Mouse (Mus musculus) heart, adult 8-10 months (tissue): ENCODE results near the gene Trp53bp2. TPM values are rescaled to one million over a fixed set of nuclear protein-coding genes. Genes with fewer than 3 reads are reported as not detected.

ENCODE experiments used
- DNase-seq: peaks from one replicate; pipeline ENCODE4 v3.0.0; 2022; ENCODE audit warnings: low spot score
- total RNA-seq, 4 experiments: library from RNA; stranded (reverse); gene quantifications; 2 replicates each; pipeline ENCODE4 v1.2.4; 2022

The Trp53bp2 gene
- total RNA-seq, 4 experiments from 2014 or later, result 9.7 to 11.2 (median 10.5) TPM

- DNase-seq, result peak; percentile 71
Measured at GRCm38 (mm10) chr1:182500224-182500623, 91.3 kb downstream of the Trp53bp2 start.

- no peak for DNase-seq
Measured at GRCm38 (mm10) chr1:182500843-182501242, 91.9 kb downstream of the Trp53bp2 start.

- DNase-seq, result no peak
Measured at GRCm38 (mm10) chr1:182501815-182502405, 92.9 kb downstream of the Trp53bp2 start.

- DNase-seq, result no peak
Measured at GRCm38 (mm10) chr1:182502491-182503050, 93.6 kb downstream of the Trp53bp2 start.

- DNase-seq, result no peak
Measured at GRCm38 (mm10) chr1:182503206-182503900, 94.4 kb downstream of the Trp53bp2 start.

GRCm38 (mm10) chr1:182504223-182504622, 95.3 kb downstream of the Trp53bp2 start:
- DNase-seq, result peak; percentile 78

GRCm38 (mm10) chr1:182505291-182505690, 96.3 kb downstream of the Trp53bp2 start:
- DNase-seq, result no peak

- DNase-seq, result peak; percentile 86
Measured at GRCm38 (mm10) chr1:182506229-182506986, 97.4 kb downstream of the Trp53bp2 start.

- no peak for DNase-seq
Measured at GRCm38 (mm10) chr1:182509110-182509797, 100.3 kb downstream of the Trp53bp2 start.

GRCm38 (mm10) chr1:182511073-182511472, 102.1 kb downstream of the Trp53bp2 start:
- DNase-seq, result no peak

GRCm38 (mm10) chr1:182511778-182512177, 102.8 kb downstream of the Trp53bp2 start:
- no peak for DNase-seq

Other genes starting within 250 kb of the Trp53bp2 start
- not detected for gene Vmn1r1, start 244.7 kb upstream of the Trp53bp2 start, total RNA-seq
- gene Degs1, start 126.4 kb upstream of the Trp53bp2 start, total RNA-seq, result 10 to 100 TPM; 56.1 to 62.6 (median 60.4) TPM
- 10 to 100 TPM; 19.8 to 23.8 (median 21.8) TPM for gene Fbxo28, start 67.5 kb upstream of the Trp53bp2 start, total RNA-seq
- gene Capn2, start 108.4 kb downstream of the Trp53bp2 start, total RNA-seq, result 10 to 100 TPM; 53.7 to 72.8 (median 63.5) TPM
- not detected for gene Capn8, start 155.8 kb downstream of the Trp53bp2 start, total RNA-seq